Mouse (Mus musculus) urinary bladder, postnatal 10 days (tissue): ENCODE measurements around the gene Phlda3.

ENCODE experiments used
- DNase-seq: peaks from one replicate; pipeline ENCODE4 v3.0.0; 2022; ENCODE audit warnings: low spot score

The Phlda3 gene

DNA sequence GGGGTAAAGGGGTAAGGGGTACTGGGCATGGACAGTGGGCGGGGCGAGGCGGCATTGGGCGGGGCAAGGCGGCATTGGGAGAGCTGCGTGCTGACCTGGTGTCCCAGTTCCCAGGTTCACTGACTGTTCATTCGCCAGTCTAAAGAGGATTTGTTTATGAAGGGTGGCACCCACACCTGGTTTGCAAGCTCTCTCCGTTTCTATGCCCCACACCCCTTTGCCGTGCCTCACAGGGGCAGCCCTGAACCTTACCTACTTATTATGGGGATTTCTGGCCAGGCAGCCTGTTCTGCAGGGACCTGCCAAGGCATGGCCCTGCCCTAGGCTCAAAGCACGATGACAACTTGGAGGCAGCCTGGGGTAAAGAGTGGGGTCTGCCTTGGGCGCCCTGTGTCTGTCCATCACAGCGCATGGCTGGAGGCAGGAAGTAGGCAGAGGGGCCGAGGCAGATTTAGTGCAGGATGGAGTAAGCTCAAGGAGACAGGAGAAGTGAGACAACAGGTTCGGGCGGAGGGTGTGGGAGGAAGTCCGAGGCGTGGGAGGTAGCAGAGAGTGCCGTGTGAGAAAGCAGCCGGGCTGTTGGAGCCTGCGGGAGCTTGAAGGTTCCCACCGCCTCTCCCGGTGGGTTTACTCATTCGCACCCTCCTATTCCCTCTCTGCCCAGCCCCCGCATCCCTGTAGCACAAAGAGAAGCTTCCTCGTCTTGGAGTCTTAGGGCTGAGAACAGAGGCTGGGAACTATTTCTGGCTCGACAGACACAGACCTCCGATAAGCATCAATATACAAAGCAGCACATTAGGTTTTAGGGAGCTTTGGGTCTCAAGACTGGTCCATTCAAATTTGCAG, 27.7 kb downstream of the Phlda3 start:
- DNase-seq: no peak

DNA sequence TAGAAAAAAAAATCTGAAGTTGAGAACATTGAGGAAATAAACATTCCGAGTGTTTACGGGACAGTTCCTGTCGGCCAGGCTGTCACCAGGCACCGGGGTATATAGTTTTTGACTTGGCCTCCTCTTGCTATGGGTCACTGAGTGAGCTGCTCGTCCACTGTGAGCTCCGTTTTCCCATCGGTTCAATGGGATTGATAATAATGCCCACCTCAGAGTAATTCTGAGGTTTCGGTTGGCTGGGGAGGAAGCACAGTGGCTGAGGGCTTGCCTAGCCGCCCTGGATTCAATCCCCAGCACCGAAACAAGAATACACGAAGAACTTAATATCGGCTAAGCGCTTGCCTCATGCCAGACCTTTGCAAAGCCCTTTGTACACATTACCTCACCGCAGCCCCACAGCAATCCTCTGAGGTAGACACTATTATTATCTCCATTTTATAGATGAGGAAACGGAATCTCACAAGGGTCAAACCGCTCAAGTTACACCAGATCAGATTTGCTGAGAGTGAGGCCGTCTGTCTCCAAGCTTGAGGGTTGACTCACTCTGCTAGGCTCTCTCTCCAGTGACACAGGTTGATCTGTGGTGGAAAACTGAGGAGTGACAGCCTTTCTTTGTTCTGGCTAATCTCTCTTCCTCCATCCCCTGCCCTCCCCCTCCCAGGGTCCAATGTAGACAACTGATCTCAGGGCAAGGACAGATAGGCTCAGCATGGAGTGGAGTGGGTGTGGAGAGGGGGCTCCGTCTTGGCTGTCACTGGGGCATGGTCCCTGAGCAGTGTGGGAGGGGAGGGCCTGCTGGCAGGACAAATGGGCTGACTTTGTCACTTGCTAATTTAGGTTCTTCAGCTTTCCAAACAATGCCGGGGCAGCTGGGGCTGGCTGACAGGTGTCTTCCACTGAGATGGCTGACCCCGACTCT, 28.6 kb downstream of the Phlda3 start:
- no peak for DNase-seq

DNA sequence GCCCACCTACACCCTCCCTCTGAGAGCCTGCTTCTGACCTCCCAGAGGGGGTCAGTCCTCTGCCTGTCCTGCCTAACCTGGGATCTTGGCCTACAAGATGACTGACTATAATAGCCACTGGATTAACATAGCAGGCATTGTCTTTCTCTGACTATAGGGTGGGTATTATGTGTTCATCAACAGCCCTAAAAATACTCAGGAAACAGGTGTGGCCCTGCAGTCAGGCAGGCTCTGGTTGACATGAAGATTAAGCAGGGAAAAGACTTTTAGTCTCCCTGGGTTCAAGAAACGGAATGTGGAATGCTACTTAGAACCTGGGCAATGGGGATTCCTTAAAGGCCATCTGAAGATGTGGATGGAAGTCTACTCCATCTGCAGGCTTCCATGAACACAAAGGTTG, 32.6 kb downstream of the Phlda3 start:
- no peak for DNase-seq

DNA sequence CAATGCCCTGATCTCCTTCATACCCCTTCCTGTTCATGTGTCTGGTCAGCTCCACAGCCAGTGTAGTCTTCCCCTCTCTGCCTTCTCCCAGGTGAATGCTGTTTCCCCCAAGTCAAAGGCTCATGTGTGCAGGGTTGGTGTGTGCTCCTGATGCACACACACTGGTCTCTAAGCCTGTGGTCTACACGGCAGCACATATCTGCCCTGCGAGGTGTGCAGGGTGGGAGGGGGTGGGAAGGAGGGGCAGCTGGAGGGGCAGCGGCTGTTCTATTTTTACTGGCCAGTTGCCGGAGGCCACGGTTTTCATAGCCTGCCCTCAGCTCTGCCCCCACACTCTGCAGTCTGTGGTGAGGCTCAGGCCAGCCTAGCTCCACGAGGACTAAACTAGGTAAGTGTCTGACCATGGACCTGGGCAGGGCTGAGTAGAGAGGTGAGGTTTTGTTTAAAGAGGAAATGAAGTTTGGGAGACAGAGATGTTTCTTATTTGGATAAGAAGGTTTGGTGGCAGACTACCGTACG, 33.2 kb downstream of the Phlda3 start:
- DNase-seq: no peak

DNA sequence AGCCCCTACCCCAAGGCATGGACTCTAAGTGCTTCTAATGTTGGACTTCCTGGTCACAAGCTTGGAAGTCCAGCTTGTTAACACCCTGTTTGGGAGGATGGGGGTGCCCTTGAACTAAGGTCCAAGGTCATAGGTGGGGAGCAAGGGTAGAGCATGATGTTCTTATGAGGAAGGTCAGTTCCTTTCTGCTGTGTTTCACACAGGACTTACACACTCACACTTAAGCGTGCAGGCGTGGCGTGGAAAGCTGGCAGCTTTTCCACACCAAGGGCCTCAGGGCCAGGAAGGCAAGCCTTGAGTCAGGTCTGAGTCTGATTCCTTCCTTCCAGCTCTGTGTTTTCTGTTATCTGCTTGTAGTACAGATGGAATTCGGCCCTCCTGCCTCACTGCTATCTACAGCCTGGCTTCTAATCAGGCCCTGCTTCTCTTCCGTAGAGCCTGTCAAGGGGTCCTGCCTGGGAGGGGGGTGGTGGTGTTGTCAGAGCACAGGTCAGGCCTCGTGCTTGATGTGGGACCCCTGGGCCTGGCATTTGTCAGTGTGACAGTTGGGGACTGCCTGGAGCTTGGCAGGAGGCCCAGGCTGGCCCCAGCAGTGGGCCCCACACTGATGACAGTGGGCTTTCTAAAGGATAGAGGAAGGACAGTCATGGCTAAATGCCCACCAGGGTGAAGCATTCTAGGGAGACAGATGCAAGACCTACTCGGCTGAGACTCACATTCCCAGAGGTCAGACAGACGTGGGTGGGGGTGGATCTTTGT, 34.5 kb downstream of the Phlda3 start:
- no peak for DNase-seq

DNA sequence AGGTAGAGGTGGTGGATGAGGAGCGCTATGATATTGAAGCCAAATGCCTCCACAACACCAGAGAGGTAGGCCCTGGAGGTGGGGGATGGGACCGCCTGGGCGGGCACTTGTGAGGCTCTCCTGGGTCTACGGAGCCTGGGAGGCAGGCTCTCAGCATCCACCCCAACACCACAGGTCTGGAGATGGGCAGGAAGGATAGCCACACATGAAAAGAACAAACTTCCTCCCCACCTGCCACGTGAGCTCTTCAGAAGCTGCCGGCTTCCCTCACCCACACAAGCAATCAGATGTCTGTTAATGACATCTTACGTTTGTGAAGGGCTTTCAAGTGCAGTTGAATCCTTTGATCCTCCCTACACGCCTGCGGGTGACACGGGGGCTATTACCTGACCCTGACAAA, 41.6 kb downstream of the Phlda3 start:
- no peak for DNase-seq

DNA sequence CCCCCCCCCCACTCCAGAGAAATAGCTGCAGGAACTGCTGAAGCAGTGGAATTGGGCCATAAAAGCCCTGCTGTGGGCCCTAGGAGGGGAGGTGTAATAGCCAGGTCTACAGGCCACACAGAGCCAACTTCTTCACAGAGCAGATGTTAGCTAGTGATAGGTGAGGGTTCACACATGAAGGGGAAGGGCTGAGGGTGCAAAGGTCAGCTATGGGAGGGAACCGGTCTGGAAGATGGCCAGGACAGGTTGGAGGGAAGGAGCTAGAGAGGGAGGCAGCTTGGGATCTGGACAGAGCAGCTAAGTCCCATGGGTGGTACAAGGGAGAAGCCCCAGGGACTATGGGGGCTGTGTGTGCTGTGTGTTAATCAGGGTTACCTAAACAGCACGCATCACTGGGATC, 44.3 kb downstream of the Phlda3 start:
- no peak for DNase-seq

DNA sequence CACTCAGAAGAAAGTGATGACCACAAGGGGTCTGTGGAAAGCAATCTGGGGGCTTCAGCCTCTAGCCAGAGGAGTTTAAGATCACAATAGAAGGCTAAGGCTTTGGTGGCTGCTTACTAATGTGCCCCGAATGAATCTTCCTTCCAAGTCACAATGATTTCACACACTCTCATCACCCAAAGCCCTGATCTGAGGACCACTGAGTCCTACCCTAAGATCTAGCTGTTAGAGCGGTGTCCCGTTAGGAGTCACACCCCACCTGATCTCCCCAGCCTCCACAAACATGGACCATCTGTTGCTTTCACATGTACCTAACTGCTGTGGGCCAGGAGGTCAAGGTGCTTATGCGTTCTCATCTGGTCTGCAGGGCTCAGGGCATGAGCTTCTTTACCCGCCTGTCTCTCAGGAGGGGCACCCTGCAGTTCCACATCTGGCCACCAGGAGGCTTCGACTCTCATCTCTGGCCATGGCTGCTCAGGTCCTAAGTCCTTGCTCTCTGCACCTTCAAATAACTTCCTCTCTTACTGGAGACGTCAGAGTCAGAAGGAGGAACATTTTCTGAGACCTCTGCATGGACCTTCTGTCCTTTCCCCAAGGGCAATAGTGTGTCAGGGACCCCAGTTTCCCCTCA, 45.2 kb downstream of the Phlda3 start:
- DNase-seq: peak; percentile 59

DNA sequence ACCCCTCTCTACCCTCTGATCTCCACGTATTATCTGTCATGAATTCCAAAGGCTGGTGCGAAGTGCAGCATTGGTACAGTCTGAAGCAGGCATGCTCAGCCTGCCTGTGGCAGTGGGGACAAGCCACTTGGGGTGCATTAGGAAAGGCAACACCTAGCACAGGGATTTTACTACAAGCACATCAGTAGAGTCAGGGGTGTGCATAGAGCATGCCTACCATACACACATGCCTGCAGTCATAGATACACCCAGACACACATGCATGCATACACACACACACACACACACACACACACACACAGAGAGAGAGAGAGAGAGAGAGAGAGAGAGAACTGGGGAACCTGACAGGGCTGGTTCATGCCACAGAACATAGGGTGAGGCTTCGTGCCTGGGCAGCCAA, 46.3 kb downstream of the Phlda3 start:
- no peak for DNase-seq

DNA sequence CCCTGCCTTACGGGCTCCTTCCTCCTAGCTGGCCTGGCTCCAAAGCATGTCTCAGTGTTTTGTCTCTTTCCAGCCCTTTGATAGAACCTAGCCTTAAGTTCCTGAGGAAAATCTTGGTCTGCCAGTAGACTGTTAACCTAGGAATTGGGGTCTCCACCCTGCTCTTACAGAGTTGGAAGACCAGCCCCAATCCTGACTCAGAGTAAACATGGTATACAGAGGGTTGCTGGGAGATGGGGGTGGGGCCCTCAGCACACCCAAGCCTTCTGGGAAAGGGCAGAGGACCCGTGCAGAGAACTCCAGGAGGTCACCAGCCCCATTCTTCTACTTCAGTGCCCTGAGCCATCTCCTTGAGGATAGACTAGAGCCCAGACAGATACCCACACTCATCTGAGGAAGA, 46.7 kb downstream of the Phlda3 start:
- no peak for DNase-seq

DNA sequence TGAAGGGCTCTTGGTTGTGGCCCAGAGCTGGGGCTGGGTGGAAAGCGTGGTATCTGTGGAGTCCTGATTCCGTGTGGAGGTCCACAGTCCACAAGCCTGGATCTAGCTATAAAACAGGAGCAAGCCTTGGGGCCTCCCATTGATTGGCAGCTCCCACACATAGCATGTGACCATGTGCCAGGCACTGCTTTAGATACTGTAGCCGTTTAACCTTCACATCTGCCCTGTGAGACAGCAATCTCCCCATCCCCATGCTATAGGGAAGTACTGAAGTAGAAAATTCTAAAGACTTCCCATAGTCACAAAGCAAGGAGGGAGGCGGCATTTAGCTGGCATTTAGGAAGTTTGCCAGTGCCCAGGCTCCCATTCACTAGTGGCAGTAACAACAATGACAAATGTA, 47.2 kb downstream of the Phlda3 start:
- DNase-seq: no peak

DNA sequence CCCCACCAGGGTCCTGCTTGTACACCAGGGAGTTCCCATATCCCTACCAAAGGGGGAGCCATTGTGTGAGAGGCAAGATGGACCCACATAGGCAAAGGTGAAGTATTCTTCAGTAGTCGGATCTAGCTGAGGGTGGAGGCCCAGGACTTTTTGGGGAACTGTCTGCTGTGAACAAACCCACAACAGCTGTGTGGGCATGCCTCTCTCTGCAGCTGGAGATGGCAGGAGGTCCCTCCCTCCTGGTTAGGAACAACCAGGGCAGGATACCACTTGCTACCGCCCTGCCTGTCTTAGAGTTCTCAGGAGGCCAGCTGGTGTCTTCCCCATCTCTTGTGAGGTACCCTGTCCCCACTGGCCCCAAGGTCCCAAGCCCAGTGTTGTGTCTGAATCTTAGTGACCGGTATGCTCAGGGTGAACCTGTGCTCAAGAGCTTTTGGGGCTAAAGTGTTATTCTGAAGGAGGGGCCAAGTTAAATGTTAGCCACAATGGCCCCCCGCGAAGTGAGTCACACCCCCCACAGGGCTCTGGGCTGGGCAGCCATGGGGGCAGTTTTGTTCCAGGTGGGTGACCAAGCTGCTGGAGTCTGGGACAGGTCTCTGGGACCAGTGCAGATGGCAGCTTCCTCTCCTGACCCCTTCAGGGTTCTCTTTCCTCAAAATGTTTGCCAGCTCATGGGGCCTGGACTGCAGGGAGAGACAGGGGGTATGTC, 47.9 kb downstream of the Phlda3 start:
- no peak for DNase-seq

DNA sequence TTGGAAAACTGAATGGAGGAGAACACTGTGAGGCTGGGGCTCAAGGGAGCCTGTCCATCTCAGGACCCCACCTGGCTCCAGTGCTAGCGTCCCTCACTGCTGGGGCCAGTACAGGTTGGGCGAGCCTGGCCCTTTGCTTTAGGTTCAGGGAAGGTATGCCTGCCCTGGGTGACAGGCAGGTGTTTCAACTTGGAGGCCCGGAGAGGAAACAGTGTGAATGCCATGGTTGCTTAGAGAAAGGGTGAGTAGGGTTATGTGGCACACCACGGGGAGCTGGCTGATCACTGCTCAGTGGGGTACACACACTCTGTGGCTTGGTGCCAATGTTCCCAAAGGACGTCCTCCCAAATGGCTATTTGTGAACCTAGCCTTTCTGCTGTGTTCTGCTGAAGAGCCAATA, 48.6 kb downstream of the Phlda3 start:
- no peak for DNase-seq

DNA sequence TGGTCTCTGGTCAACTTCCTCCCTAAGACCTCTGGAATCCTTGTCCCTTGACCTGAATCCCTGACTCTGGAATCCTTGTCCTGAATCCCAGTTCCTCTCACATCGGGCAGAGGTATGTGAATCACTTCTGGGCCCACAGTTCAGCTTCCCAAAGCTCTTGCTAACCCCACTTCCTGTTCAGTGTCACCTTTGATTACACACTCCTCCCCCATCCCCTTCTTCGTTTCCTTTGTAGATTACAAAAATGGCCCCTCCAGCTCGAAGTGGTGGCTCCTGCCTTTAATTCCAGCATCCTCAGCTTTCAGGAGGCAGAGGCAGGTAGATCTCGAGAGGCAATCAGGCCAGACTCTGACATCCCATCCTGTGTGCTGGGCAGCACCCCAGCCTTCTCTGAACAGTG, 51.7 kb downstream of the Phlda3 start:
- DNase-seq: no peak

DNA sequence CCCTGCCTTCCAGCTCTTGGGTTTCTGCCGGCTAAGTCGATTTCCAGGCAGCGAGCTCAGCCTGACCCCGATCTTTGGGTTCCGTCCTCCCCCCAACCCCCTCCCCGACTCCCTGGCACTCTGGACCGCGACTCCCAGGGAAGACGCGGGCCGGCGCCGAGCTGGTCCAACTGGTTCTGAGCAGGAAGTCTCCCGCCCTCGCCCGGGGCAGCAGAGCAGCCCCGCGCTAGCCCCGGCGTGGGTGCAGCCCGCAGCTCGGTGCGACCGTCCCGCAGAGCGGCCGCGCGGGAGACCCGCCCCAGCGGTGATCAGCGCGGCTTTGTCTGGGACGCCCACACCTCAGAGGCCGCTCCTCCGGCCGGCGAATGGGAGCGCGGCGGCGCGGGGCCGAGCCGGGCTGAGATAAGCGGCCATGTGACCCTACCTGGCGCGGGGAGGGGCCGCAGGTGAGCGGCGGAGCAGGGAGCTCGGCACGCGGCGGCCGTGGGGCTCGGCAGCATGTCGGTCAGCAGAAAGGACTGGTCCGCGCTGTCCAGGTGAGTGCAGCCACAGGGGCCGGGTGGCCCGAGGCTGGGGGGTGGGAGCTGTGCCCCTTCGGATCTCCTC, 52.7 kb downstream of the Phlda3 start, which contains the start of gene Lad1:
Gene Lad1 (plus strand): TSS at position 118 of the 606 bp plus-strand sequence.
- no peak for DNase-seq
